Mouse (Mus musculus) CH12.LX (cell line): ENCODE results near the gene Il33. TPM values are rescaled to one million over a fixed set of nuclear protein-coding genes. Genes with fewer than 3 reads are reported as not detected.

Experiments
- DNase-seq: peaks from one replicate; pipeline ENCODE4 v3.0.0-alpha.2; 2013; ENCODE audit errors: extremely low read depth
- H3K27ac ChIP-seq: 2 replicates; pipeline ENCODE4 v1.5.1; 2012; ENCODE audit warnings: low read depth, mild to moderate bottlenecking, control low read depth, moderate library complexity; ENCODE audit not compliant: insufficient read depth
- H3K27me3 ChIP-seq: replicated peaks from 2 replicates; pipeline ENCODE3; 2012; ENCODE audit warnings: inconsistent platforms
- H3K36me3 ChIP-seq, 2 experiments: replicated peaks in 1 of 2; 2 replicates each; pipeline versions ENCODE3 to v1.6.1; 2012; ENCODE audit warnings: inconsistent platforms in 1 of 2, low read length in 1 of 2, mild to moderate bottlenecking in 1 of 2, mixed read lengths in 1 of 2, moderate library complexity in 1 of 2; ENCODE audit not compliant: control insufficient read depth in 1 of 2, insufficient read depth in 1 of 2
- H3K4me1 ChIP-seq, 2 experiments: 2 replicates each; pipeline ENCODE4 v1.6.1; 2012; ENCODE audit warnings: inconsistent platforms in 1 of 2, moderate library complexity in 1 of 2; ENCODE audit not compliant: insufficient read depth in 2 of 2, control insufficient read depth in 1 of 2
- H3K4me2 ChIP-seq: 2 replicates; pipeline ENCODE4 v1.6.1; 2012; ENCODE audit warnings: low read depth, mild to moderate bottlenecking, control low read depth; ENCODE audit not compliant: poor library complexity, insufficient read depth, severe bottlenecking
- H3K4me3 ChIP-seq, 3 experiments: fragments of 150-350 bp in 1 of 3; sonication (generic) in 1 of 3; replicated peaks in 1 of 3; 2 replicates each; pipeline versions ENCODE3 to v1.5.1; 2011 to 2012; ENCODE audit warnings: low read depth in 2 of 3, low read length in 2 of 3, mild to moderate bottlenecking in 2 of 3, moderate library complexity in 2 of 3, control low read depth in 1 of 3, improper control_type of control experiment in 1 of 3, inconsistent platforms in 1 of 3, mixed read lengths in 1 of 3; ENCODE audit not compliant: poor library complexity in 1 of 3
- H3K79me2 ChIP-seq: replicated peaks from 2 replicates; pipeline ENCODE4 v1.6.1; 2012; ENCODE audit warnings: mild to moderate bottlenecking, moderate library complexity; ENCODE audit not compliant: control insufficient read depth, poor library complexity, insufficient read depth, severe bottlenecking; ENCODE audit errors: extremely low read depth
- H3K9ac ChIP-seq: 2 replicates; pipeline ENCODE4 v1.6.1; 2012; ENCODE audit warnings: low read depth, mild to moderate bottlenecking, control low read depth, moderate library complexity; ENCODE audit not compliant: insufficient read depth
- H3K9me3 ChIP-seq: replicated peaks from 2 replicates; pipeline ENCODE3; 2012; ENCODE audit warnings: low read length, inconsistent platforms, mixed read lengths
- BHLHE40 ChIP-seq: IDR thresholded peaks from 2 replicates; pipeline ENCODE4 v1.6.1; 2011; ENCODE audit warnings: mild to moderate bottlenecking, low read depth, low read length, improper control_type of control experiment
- CHD1 ChIP-seq: IDR thresholded peaks from 2 replicates; pipeline ENCODE4 v1.6.1; 2012; ENCODE audit warnings: low read depth, low read length, improper control_type of control experiment, inconsistent platforms
- CTCF ChIP-seq, 2 experiments: IDR thresholded peaks in 1 of 2; conservative IDR thresholded peaks in 1 of 2; 2 replicates each; pipeline ENCODE4 v1.5.1; 2011 to 2012; ENCODE audit warnings: low read depth in 2 of 2, low read length in 2 of 2, improper control_type of control experiment in 1 of 2, inconsistent platforms in 1 of 2, mild to moderate bottlenecking in 1 of 2, moderate library complexity in 1 of 2
- E2F4 ChIP-seq: IDR thresholded peaks from 2 replicates; pipeline ENCODE4 v1.6.1; 2011; ENCODE audit warnings: low read depth, low read length, improper control_type of control experiment; ENCODE audit not compliant: insufficient replicate concordance
- ETS1 ChIP-seq: conservative IDR thresholded peaks from 2 replicates; pipeline ENCODE4 v1.6.1; 2012; ENCODE audit warnings: low read depth, mild to moderate bottlenecking, inconsistent platforms, low read length, improper control_type of control experiment, moderate library complexity
- HCFC1 ChIP-seq: IDR thresholded peaks from 2 replicates; pipeline ENCODE4 v1.6.1; 2012; ENCODE audit warnings: low read depth, mild to moderate bottlenecking, inconsistent platforms, low read length, improper control_type of control experiment
- IRF4 ChIP-seq: IDR thresholded peaks from 2 replicates; pipeline ENCODE4 v1.6.1; 2014; ENCODE audit warnings: low read depth, mild to moderate bottlenecking, inconsistent platforms, low read length, improper control_type of control experiment
- MAFK ChIP-seq: IDR thresholded peaks from 2 replicates; pipeline ENCODE4 v1.6.1; 2011; ENCODE audit warnings: low read length, improper control_type of control experiment; ENCODE audit not compliant: insufficient replicate concordance
- NELFE ChIP-seq: IDR thresholded peaks from 2 replicates; pipeline ENCODE4 v1.6.1; 2011; ENCODE audit warnings: low read depth, low read length, improper control_type of control experiment
- NRF1 ChIP-seq: IDR thresholded peaks from 2 replicates; pipeline ENCODE4 v1.6.1; 2014; ENCODE audit warnings: low read depth, mild to moderate bottlenecking, inconsistent platforms, low read length, improper control_type of control experiment, moderate library complexity
- POLR2A ChIP-seq: IDR thresholded peaks from 2 replicates; pipeline ENCODE4 v1.6.1; 2011; ENCODE audit warnings: low read depth, mild to moderate bottlenecking, improper control_type of control experiment, low read length
- RAD21 ChIP-seq: IDR thresholded peaks from 2 replicates; pipeline ENCODE4 v1.6.1; 2011; ENCODE audit warnings: low read depth, mild to moderate bottlenecking, low read length, improper control_type of control experiment, moderate library complexity
- SMC3 ChIP-seq: IDR thresholded peaks from 2 replicates; pipeline ENCODE4 v1.6.1; 2011; ENCODE audit warnings: low read depth, low read length, improper control_type of control experiment
- TBP ChIP-seq: conservative IDR thresholded peaks from 2 replicates; pipeline ENCODE4 v1.6.1; 2011; ENCODE audit warnings: low read depth, low read length, improper control_type of control experiment
- dilution Hi-C: fragments of 300-500 bp; cut with MboI; formaldehyde crosslinking; loops from 2 replicates; pipeline ENCODE4 v1.14.3; 2020; ENCODE audit warnings: low sequenced_read_pairs; ENCODE audit not compliant: extremely low pct_unique_long_range_greater_than_20kb, extremely low pct_ligation_motif_present
- in situ Hi-C: fragments of 300-500 bp; cut with MboI; formaldehyde crosslinking; loops from 3 replicates; pipeline ENCODE4 v1.14.3; 2019; ENCODE audit warnings: low sequenced_read_pairs, low pct_ligation_motif_present, low pct_unique_long_range_greater_than_20kb, mixed read lengths
- polyA plus RNA-seq: library from polyadenylated mRNA; unstranded; fragments of >175 nt; gene quantifications from 2 replicates; pipeline ENCODE4 v1.2.1, GENCODE M21; 2012; ENCODE audit warnings: low read depth; ENCODE audit not compliant: insufficient read length
- total RNA-seq, 2 experiments: library from RNA; depleted of rRNA; stranded (reverse); fragments of 300-350 nt in 1 of 2; fragments of >200 nt in 1 of 2; gene quantifications; 2 replicates each; pipeline ENCODE4 v1.2.3; 2012 to 2014

The Il33 gene
- total RNA-seq (2012; rRNA removed) (0.08 TPM in 1 of 2 replicates, not detected in the other), total RNA-seq (2014; rRNA removed) (0.32 and 0.39 TPM in 2 replicates), polyA plus RNA-seq (0.24 and 0.29 TPM in 2 replicates)

- no peak within 1 kb of the TSS; the same call in 1 of the 2 replicates for H3K4me2 ChIP-seq
- no peak within 1 kb of the TSS for H3K4me3 ChIP-seq
- H3K9ac ChIP-seq = no peak within 1 kb of the TSS
- H3K9me3 ChIP-seq = no peaks in the 10 kb centered on the region
- H3K27ac ChIP-seq = no peak within 1 kb of the TSS
- dilution Hi-C loops = no loop called here
- DNase-seq = no peak
- H3K79me2 ChIP-seq = no peaks in the 10 kb centered on the region
- in situ Hi-C loops = no loop called here
- H3K27me3 ChIP-seq = no peaks in the 10 kb centered on the region
- H3K36me3 ChIP-seq = no peaks in the 10 kb centered on the region
- no peaks in the 10 kb centered on the region; a peak in 1 of 4 replicates for H3K4me1 ChIP-seq
- TF ChIP-seq MAFK = no peak
- no peak for TF ChIP-seq CTCF (conservative IDR thresholded peaks at IDR 0.05 in 1 of 2, IDR thresholded peaks at IDR 0.05 in 1 of 2; ENCODE audit: low read depth in 2 of 2, low read length in 2 of 2)
- TF ChIP-seq, all 38 proteins: peak for 0
These were observed at the start of gene Il33 for GRCm38 (mm10) chr19:29924638-29925258. TSS of gene Il33 (plus strand) at chr19:29925114.

- H3K27ac ChIP-seq = no peak overlapping the region
- H3K9ac ChIP-seq = no peak overlapping the region
- TF ChIP-seq MAFK = no peak
- TF ChIP-seq TBP = no peak
- no peak for TF ChIP-seq E2F4
- no peak for TF ChIP-seq BHLHE40
- no peak for TF ChIP-seq RAD21
- no peak for TF ChIP-seq NELFE
- no peak for TF ChIP-seq SMC3
- TF ChIP-seq POLR2A = no peak
- TF ChIP-seq NRF1 = no peak
- TF ChIP-seq CHD1 = no peak
- no peak for TF ChIP-seq CTCF (conservative IDR thresholded peaks at IDR 0.05 in 1 of 2, IDR thresholded peaks at IDR 0.05 in 1 of 2; ENCODE audit: low read depth in 2 of 2, low read length in 2 of 2)
- no peak for TF ChIP-seq ETS1
- no peak for TF ChIP-seq HCFC1
- TF ChIP-seq IRF4 = no peak
- no peaks in the 10 kb centered on the region for H3K36me3 ChIP-seq
- no peaks in the 10 kb centered on the region for H3K4me1 ChIP-seq
- in situ Hi-C loops (no loop called here), dilution Hi-C loops (no loop called here)
- H3K27me3 ChIP-seq = no peaks in the 10 kb centered on the region
- H3K9me3 ChIP-seq = no peaks in the 10 kb centered on the region
- no peak overlapping the region for H3K4me2 ChIP-seq
- DNase-seq = no peak
- no peaks in the 10 kb centered on the region for H3K79me2 ChIP-seq
- no peak overlapping the region for H3K4me3 ChIP-seq
These were observed 47.3 kb upstream of the Il33 start for GRCm38 (mm10) chr19:29877422-29878291.
